Mouse (Mus musculus): ENCODE data around the gene Eif3k. TPM values are rescaled to one million over a fixed set of nuclear protein-coding genes. Genes with fewer than 3 reads are reported as not detected.

Gene Eif3k
- polyA plus RNA-seq, 1 experiment from 2014 or later, result 359 TPM

GRCm38 (mm10) chr7:28943451-28944180, 38.0 kb downstream of the Eif3k start:
- H3K36me3 ChIP-seq, result peaks cover 3% of the 10 kb centered on the region; the same call in 1 of the 2 replicates
- H3K9ac ChIP-seq, result no peak overlapping the region
- H3K4me3 ChIP-seq (replicated peaks), result no peak overlapping the region
- no peak for ATAC-seq
- peaks cover 76% of the 10 kb centered on the region for H3K4me1 ChIP-seq (replicated peaks)
- H3K27me3 ChIP-seq (replicated peaks), result no peaks in the 10 kb centered on the region
- 30% methylated on average over 5 of the region's 5 CpGs for WGBS
- no peaks in the 10 kb centered on the region for H3K9me3 ChIP-seq
- H3K4me2 ChIP-seq (replicated peaks), result no peak overlapping the region
- H3K27ac ChIP-seq, result peak overlapping the region; percentile 92

- ATAC-seq, result no peak
- peak overlapping the region; percentile 77 for H3K27ac ChIP-seq
- H3K27me3 ChIP-seq (replicated peaks), result no peaks in the 10 kb centered on the region
- no peak overlapping the region for H3K4me2 ChIP-seq (replicated peaks)
- peaks cover 3% of the 10 kb centered on the region; the same call in 1 of the 2 replicates for H3K36me3 ChIP-seq
- H3K9ac ChIP-seq, result no peak overlapping the region
- H3K4me3 ChIP-seq (replicated peaks), result no peak overlapping the region
- peaks cover 77% of the 10 kb centered on the region for H3K4me1 ChIP-seq (replicated peaks)
- H3K9me3 ChIP-seq, result no peaks in the 10 kb centered on the region
- WGBS, result 53% methylated on average over 4 of the region's 4 CpGs
Measured at GRCm38 (mm10) chr7:28941542-28941941, 40.1 kb downstream of the Eif3k start.

- no peak overlapping the region for H3K4me2 ChIP-seq (replicated peaks)
- peaks cover 3% of the 10 kb centered on the region; the same call in 1 of the 2 replicates for H3K36me3 ChIP-seq
- no peaks in the 10 kb centered on the region for H3K27me3 ChIP-seq (replicated peaks)
- no peak for ATAC-seq
- peak overlapping the region; percentile 77 for H3K27ac ChIP-seq
- no peak overlapping the region for H3K4me3 ChIP-seq (replicated peaks)
- H3K9ac ChIP-seq, result no peak overlapping the region
- no peaks in the 10 kb centered on the region for H3K9me3 ChIP-seq
- WGBS, result 61% methylated on average over 4 of the region's 4 CpGs
- peaks cover 77% of the 10 kb centered on the region for H3K4me1 ChIP-seq (replicated peaks)
Measured at GRCm38 (mm10) chr7:28941129-28941528, 40.5 kb downstream of the Eif3k start.

GRCm38 (mm10) chr7:28939418-28940183, 42.1 kb downstream of the Eif3k start:
- no peak overlapping the region for H3K9ac ChIP-seq
- no peaks in the 10 kb centered on the region for H3K9me3 ChIP-seq
- H3K36me3 ChIP-seq, result peaks cover 3% of the 10 kb centered on the region; the same call in 1 of the 2 replicates
- no peak for ATAC-seq
- 0 out of 2 replicates have a peak overlapping the region, but pooled peaks have one; percentile 14 for H3K27ac ChIP-seq
- no peaks in the 10 kb centered on the region for H3K27me3 ChIP-seq (replicated peaks)
- H3K4me3 ChIP-seq (replicated peaks), result no peak overlapping the region
- H3K4me1 ChIP-seq (replicated peaks), result peaks cover 66% of the 10 kb centered on the region
- H3K4me2 ChIP-seq (replicated peaks), result no peak overlapping the region
- 71% methylated on average over 7 of the region's 7 CpGs for WGBS

GRCm38 (mm10) chr7:28938654-28939053, 43.0 kb downstream of the Eif3k start:
- no peak overlapping the region for H3K9ac ChIP-seq
- no peaks in the 10 kb centered on the region for H3K9me3 ChIP-seq
- H3K4me1 ChIP-seq (replicated peaks), result peaks cover 66% of the 10 kb centered on the region
- no peak overlapping the region for H3K4me3 ChIP-seq (replicated peaks)
- 0 out of 2 replicates have a peak overlapping the region, but pooled peaks have one; percentile 14 for H3K27ac ChIP-seq
- ATAC-seq, result no peak
- no peak overlapping the region for H3K4me2 ChIP-seq (replicated peaks)
- peaks cover 3% of the 10 kb centered on the region; the same call in 1 of the 2 replicates for H3K36me3 ChIP-seq
- no peaks in the 10 kb centered on the region for H3K27me3 ChIP-seq (replicated peaks)
- WGBS, result 84% methylated on average over 4 of the region's 4 CpGs

GRCm38 (mm10) chr7:28936787-28937186, 44.9 kb downstream of the Eif3k start:
- 48% methylated on average over 4 of the region's 4 CpGs for WGBS
- no peak for ATAC-seq
- Histone ChIP-seq H3K27me3 (replicated peaks) (no peaks in the 10 kb centered on the region), H3K4me1 (replicated peaks) (peaks cover 62% of the 10 kb centered on the region), H3K36me3 (peaks cover 3% of the 10 kb centered on the region; the same call in 1 of the 2 replicates), H3K9me3 (no peaks in the 10 kb centered on the region), H3K4me2 (replicated peaks) (no peak overlapping the region), H3K4me3 (replicated peaks) (no peak overlapping the region), H3K27ac (peak overlapping the region; percentile 65), H3K9ac (no peak overlapping the region)

GRCm38 (mm10) chr7:28933825-28934224, 47.8 kb downstream of the Eif3k start:
- Histone ChIP-seq H3K27ac (peak overlapping the region; percentile 44; the same call in 1 of the 2 replicates), H3K9me3 (no peaks in the 10 kb centered on the region), H3K9ac (no peak overlapping the region), H3K27me3 (replicated peaks) (no peaks in the 10 kb centered on the region), H3K4me1 (replicated peaks) (peaks cover 69% of the 10 kb centered on the region), H3K36me3 (peaks cover 3% of the 10 kb centered on the region; the same call in 1 of the 2 replicates), H3K4me3 (replicated peaks) (no peak overlapping the region), H3K4me2 (replicated peaks) (no peak overlapping the region)
- no peak for ATAC-seq
- 92% methylated on average over 2 of the region's 2 CpGs for WGBS

- no peaks in the 10 kb centered on the region for H3K9me3 ChIP-seq
- H3K27me3 ChIP-seq (replicated peaks), result no peaks in the 10 kb centered on the region
- H3K27ac ChIP-seq, result peak overlapping the region; percentile 81
- H3K4me3 ChIP-seq (replicated peaks), result no peak overlapping the region
- peak; percentile 21 for ATAC-seq
- peaks cover 2% of the 10 kb centered on the region; the same call in 1 of the 2 replicates for H3K36me3 ChIP-seq
- WGBS, result 59% methylated on average over 6 of the region's 6 CpGs
- H3K9ac ChIP-seq, result no peak overlapping the region
- no peak overlapping the region; the same call in 1 of the 2 replicates for H3K4me2 ChIP-seq (replicated peaks)
- H3K4me1 ChIP-seq (replicated peaks), result peaks cover 60% of the 10 kb centered on the region
Measured at GRCm38 (mm10) chr7:28932421-28933041, 49.1 kb downstream of the Eif3k start.

- H3K4me3 ChIP-seq (replicated peaks), result no peak overlapping the region
- H3K9ac ChIP-seq, result no peak overlapping the region
- WGBS, result 63% methylated on average over 4 of the region's 4 CpGs
- ATAC-seq, result no peak
- H3K27ac ChIP-seq, result peak overlapping the region; percentile 81
- H3K36me3 ChIP-seq, result no peaks in the 10 kb centered on the region
- no peak overlapping the region for H3K4me2 ChIP-seq (replicated peaks)
- no peaks in the 10 kb centered on the region for H3K27me3 ChIP-seq (replicated peaks)
- peaks cover 55% of the 10 kb centered on the region for H3K4me1 ChIP-seq (replicated peaks)
- H3K9me3 ChIP-seq, result no peaks in the 10 kb centered on the region
Measured at GRCm38 (mm10) chr7:28931695-28932039, 50.0 kb downstream of the Eif3k start.

GRCm38 (mm10) chr7:28931032-28931694, 50.5 kb downstream of the Eif3k start:
- Histone ChIP-seq H3K36me3 (no peaks in the 10 kb centered on the region), H3K27ac (peak overlapping the region; percentile 81), H3K9me3 (no peaks in the 10 kb centered on the region), H3K27me3 (replicated peaks) (no peaks in the 10 kb centered on the region), H3K4me3 (replicated peaks) (no peak overlapping the region), H3K9ac (no peak overlapping the region), H3K4me1 (replicated peaks) (peaks cover 53% of the 10 kb centered on the region), H3K4me2 (replicated peaks) (no peak overlapping the region)
- peak; percentile 87 for ATAC-seq
- 62% methylated on average over 7 of the region's 7 CpGs for whole genome bisulfite sequencing

GRCm38 (mm10) chr7:28930320-28931031, 51.2 kb downstream of the Eif3k start:
- Histone ChIP-seq H3K4me2 (replicated peaks) (no peak overlapping the region), H3K36me3 (no peaks in the 10 kb centered on the region), H3K27me3 (replicated peaks) (no peaks in the 10 kb centered on the region), H3K4me3 (replicated peaks) (no peak overlapping the region), H3K27ac (peak overlapping the region; percentile 81), H3K4me1 (replicated peaks) (peaks cover 57% of the 10 kb centered on the region), H3K9ac (no peak overlapping the region), H3K9me3 (no peaks in the 10 kb centered on the region)
- whole genome bisulfite sequencing, result 43% methylated on average over 5 of the region's 5 CpGs
- peak; percentile 27; the same call in 1 of the 2 replicates for ATAC-seq
